Mouse (Mus musculus) intestine, embryonic 16.5 days (tissue): ENCODE results near the gene Dapk3. TPM values are rescaled to one million over a fixed set of nuclear protein-coding genes. Genes with fewer than 3 reads are reported as not detected.
A peak's percentile ranks its signal among the peaks of the same experiment; 100 is the strongest.
"Not testable (repeated sequence)": the region's sequence is repeated elsewhere in the genome, so short reads cannot be mapped to it uniquely, and the experiment has no call there.

Source experiments
- ATAC-seq: fragments of 200-750 bp; cut with Nextera tagmentation; 2 replicates; pipeline ENCODE4 v1.8.0; 2017; ENCODE audit warnings: moderate TSS enrichment, moderate library complexity
- H3K27ac ChIP-seq: fragments of 300-500 bp; sonication (generic); 2 replicates; pipeline ENCODE4 v1.5.1; 2014; ENCODE audit warnings: mild to moderate bottlenecking, low read length
- H3K27me3 ChIP-seq: fragments of 300-500 bp; sonication (generic); replicated peaks from 2 replicates; pipeline ENCODE4 v1.6.1; 2014; ENCODE audit warnings: low read length, control low read depth, mixed read lengths; ENCODE audit not compliant: control insufficient read depth, insufficient read depth
- H3K36me3 ChIP-seq: fragments of 300-500 bp; sonication (generic); 2 replicates; pipeline ENCODE4 v1.6.1; 2014; ENCODE audit warnings: low read length, control low read depth; ENCODE audit not compliant: control insufficient read depth, insufficient read depth
- H3K4me1 ChIP-seq: fragments of 300-500 bp; sonication (generic); 2 replicates; pipeline ENCODE4 v1.6.1; 2014; ENCODE audit warnings: low read length, control low read depth, mixed read lengths; ENCODE audit not compliant: control insufficient read depth, insufficient read depth
- H3K4me2 ChIP-seq: fragments of 300-500 bp; sonication (generic); 2 replicates; pipeline ENCODE4 v1.6.1; 2014; ENCODE audit warnings: low read depth, low read length, control low read depth
- H3K4me3 ChIP-seq: fragments of 300-500 bp; sonication (generic); 2 replicates; pipeline ENCODE4 v1.5.1; 2014; ENCODE audit warnings: mild to moderate bottlenecking, low read length
- H3K9ac ChIP-seq: fragments of 300-500 bp; sonication (generic); 2 replicates; pipeline ENCODE4 v1.6.1; 2014; ENCODE audit warnings: low read depth, low read length
- H3K9me3 ChIP-seq: fragments of 300-500 bp; sonication (generic); 2 replicates; pipeline ENCODE4 v1.6.1; 2016; ENCODE audit warnings: low read length, control low read depth; ENCODE audit not compliant: control insufficient read depth
- WGBS: fragments of 180-500 bp; shearing (Covaris S2); extraction: QIAGEN DNeasy Blood & Tissue Kit; methylation state at CpG from one replicate; pipeline ENCODE4 v1.1.7; 2014; 5-methylcytosine and 5-hydroxymethylcytosine counted together
- polyA plus RNA-seq: library from polyadenylated mRNA; unstranded; fragments of >200 nt; fragmentation: Nextera tagmentation; extraction: Ambion mirVana; gene quantifications from 2 replicates; pipeline ENCODE4 v1.2.1, GENCODE M21; 2015

Gene Dapk3
- polyA plus RNA-seq, 1 experiment from 2014 or later: 15.4 TPM

DNA sequence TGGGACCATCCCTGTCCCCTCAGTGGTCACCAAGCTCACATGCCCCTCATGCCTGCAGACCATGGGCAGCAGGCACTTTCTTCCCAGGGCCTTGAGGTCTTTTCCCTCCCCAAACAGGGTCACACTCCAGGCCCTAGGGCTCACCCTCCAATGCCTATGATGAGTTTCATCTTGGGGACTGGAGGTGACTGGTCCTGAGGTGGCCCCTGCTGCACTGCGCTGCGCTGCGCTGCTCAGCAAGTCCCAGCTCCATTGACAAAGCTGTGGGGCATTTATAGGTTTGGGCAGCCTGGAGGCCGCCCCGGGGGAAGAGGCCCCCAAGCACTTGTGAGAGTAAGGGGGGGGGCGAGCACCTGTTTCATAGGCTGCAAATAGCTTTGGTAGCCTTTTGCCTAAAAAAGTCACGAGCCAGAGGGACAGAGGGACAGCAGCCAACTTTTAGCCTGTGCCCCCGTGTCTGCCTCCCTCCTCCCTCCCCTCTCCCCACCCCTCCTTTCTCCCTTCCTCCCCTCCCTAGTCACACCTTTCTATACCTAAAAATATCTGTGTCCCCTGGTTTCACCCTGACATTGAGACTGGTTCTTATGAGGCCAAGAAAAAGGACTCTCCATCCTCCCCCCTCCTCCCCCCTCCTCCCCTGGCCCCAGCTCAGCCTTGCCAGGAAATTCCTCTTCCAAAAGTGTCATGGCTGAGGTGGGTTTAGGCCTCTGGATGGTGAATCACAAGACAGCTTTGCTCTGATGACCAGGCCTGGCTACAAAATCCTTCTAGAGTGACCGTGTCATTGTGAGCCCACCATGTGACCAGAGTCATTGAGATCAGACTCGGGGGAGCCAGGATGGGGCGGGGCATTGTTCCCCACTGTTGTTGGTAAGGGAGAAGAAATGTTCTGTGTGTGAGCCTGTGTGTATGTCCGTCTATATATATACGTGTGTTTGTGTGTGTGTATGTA is 19.3 kb downstream of the Dapk3 start, which contains the start of gene Nmrk2:
TSS of gene Nmrk2 (minus strand) at position 245 of the 952 bp plus-strand sequence.
- no peak within 1 kb of the TSS for H3K9ac ChIP-seq
- no peak within 1 kb of the TSS for H3K4me3 ChIP-seq
- no peaks in the 10 kb centered on the region for H3K36me3 ChIP-seq
- H3K4me1 ChIP-seq: peaks cover 5% of the 10 kb centered on the region
- H3K27me3 ChIP-seq: no peaks in the 10 kb centered on the region
- no peak within 1 kb of the TSS for H3K27ac ChIP-seq
- H3K9me3 ChIP-seq: no peaks in the 10 kb centered on the region
- no peak for ATAC-seq
- 58% methylated on average over 13 of the region's 13 CpGs for WGBS
- H3K4me2 ChIP-seq: no peak within 1 kb of the TSS

DNA sequence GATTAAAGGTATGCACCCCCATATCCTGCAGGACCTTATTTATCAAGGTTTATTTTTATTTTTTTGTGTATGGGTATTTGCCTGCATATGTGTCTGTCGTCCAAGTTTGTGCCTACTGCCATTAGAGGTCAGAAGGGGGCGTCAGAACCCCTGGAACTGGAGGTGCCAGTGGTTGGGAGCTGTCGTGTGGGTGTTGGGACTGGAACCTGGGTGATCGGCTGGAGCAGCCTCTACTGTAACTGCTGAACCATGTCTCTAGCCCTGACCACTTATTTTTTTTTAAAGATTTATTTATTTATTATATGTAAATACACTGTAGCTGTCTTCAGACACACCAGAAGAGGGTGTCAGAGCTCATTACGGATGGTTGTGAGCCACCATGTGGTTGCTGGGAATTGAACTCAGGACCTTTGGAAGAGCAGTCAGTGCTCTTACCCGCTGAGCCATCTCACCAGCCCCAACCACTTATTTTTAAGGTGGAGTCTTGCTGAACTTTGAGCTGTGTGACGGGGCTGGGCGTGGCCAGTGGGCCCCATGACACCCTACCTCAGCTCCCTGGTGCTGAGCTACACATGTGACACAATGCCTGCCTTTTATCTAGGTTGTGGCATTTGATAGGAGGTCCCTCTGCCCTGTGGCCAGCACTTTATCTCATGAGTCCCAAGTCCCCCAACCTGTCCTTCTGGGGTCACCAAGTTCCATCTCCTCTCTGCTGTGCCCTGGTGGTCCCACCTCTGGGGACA is 20.3 kb downstream of the Dapk3 start:
- peak overlapping the region; percentile 68; the same call in 1 of the 2 replicates for H3K27ac ChIP-seq
- H3K4me1 ChIP-seq: peaks cover 5% of the 10 kb centered on the region
- no peaks in the 10 kb centered on the region for H3K27me3 ChIP-seq
- H3K9me3 ChIP-seq: no peaks in the 10 kb centered on the region
- H3K36me3 ChIP-seq: no peaks in the 10 kb centered on the region
- ATAC-seq: peak; percentile 94
- H3K9ac ChIP-seq: no peak overlapping the region
- WGBS: 56% methylated on average over 8 of the region's 8 CpGs
- no peak overlapping the region for H3K4me3 ChIP-seq
- no peak overlapping the region for H3K4me2 ChIP-seq

DNA sequence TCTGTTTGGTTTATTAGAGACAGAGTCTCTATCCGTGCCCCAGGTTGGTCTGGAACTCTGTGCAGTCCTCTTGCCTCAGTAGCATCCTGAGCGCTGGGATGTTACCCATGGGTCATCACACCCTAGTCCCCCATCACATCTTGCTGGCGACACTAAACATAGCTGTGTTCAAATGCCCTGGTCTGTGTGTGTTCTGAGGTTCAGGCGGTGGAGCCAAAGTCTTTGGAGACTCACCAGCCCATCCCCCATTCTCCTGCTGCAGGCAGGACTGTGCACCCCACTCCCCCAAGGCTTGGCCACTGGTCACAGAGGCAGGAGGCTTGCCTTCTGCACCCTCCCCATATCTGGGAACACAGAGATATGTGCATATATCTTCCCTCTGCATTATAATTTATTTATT is 21.3 kb downstream of the Dapk3 start:
- 77% methylated on average over 4 of the region's 4 CpGs for WGBS
- Histone ChIP-seq H3K9ac (no peak overlapping the region), H3K36me3 (no peaks in the 10 kb centered on the region), H3K27ac (no peak overlapping the region), H3K27me3 (no peaks in the 10 kb centered on the region), H3K4me2 (no peak overlapping the region), H3K4me1 (peaks cover 5% of the 10 kb centered on the region), H3K9me3 (no peaks in the 10 kb centered on the region), H3K4me3 (no peak overlapping the region)
- no peak for ATAC-seq

DNA sequence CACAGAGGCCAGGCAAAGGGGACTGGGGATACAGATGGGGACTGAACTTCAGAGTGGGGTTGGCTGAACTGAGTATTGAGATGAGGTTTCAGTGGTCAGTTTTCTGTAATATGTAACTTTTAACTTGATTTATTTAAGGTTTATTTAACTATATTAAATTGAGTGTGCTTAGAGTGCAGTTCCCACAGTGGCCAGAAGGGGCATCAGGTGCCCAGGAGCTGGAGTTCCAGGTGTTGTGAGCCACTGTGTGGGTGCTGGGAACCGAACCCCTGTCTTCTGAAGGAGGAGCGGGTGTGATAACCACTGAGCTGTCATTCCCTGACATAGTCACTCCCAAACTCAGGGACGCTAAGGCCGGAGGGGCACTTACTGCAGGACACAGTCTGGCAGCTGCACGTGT is 27.3 kb downstream of the Dapk3 start:
- no peak for ATAC-seq
- Histone ChIP-seq H3K4me1 (no peaks in the 10 kb centered on the region), H3K4me3 (no peak overlapping the region), H3K27ac (no peak overlapping the region), H3K4me2 (no peak overlapping the region), H3K27me3 (no peaks in the 10 kb centered on the region), H3K36me3 (no peaks in the 10 kb centered on the region), H3K9ac (no peak overlapping the region), H3K9me3 (no peaks in the 10 kb centered on the region)
- WGBS: 93% methylated on average over 5 of the region's 5 CpGs

DNA sequence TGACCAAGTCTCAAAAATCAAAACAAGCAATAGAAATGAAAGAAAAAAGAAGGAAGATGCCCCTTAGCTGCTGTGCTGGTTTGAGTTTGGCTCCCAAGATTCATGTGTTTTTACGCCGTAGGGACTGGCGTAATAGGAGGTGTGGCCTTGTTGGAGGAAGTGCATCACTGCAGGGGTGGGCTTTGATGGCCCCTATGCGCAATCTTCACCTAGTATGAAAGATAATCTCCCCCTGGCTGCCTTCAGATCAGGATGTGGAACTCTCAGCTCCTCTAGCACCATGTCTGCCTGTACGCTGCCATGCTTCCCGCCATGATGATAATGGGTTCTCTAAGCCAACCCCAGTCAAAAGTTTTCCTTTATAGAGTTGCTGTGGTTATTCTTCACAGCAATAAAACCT is 33.5 kb downstream of the Dapk3 start:
- Histone ChIP-seq H3K4me1 (no peaks in the 10 kb centered on the region), H3K4me2 (no peak overlapping the region), H3K27ac (no peak overlapping the region), H3K9ac (no peak overlapping the region), H3K9me3 (no peaks in the 10 kb centered on the region), H3K4me3 (no peak overlapping the region), H3K27me3 (no peaks in the 10 kb centered on the region), H3K36me3 (no peaks in the 10 kb centered on the region)
- no peak for ATAC-seq
- 88% methylated on average over 6 of the region's 6 CpGs for WGBS

DNA sequence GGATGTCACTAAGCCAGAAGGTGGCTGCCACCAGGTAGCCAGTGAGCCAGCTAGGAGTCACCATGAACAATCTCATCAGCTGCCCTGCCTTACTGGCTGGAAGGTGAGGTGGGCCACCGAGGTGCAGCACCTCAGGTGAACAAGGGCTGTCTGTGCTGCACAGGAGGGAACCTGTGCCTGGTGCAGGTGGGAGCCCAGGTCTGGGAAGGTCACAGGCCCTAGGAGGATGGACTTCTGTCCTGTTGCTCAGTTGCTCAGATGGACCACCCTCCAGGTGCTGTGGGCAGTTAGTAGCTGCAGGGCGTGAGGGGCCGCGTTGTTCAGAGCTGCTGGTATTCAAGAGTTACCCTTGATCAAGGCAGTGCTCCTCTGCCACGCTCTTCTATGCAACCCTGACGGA is 34.0 kb downstream of the Dapk3 start:
- Histone ChIP-seq H3K9ac (no peak overlapping the region), H3K9me3 (no peaks in the 10 kb centered on the region), H3K4me1 (no peaks in the 10 kb centered on the region; the same call in 1 of the 2 replicates), H3K4me2 (no peak overlapping the region), H3K4me3 (no peak overlapping the region), H3K27me3 (no peaks in the 10 kb centered on the region), H3K27ac (no peak overlapping the region), H3K36me3 (no peaks in the 10 kb centered on the region)
- 86% methylated on average over 6 of the region's 6 CpGs for WGBS
- no peak for ATAC-seq

DNA sequence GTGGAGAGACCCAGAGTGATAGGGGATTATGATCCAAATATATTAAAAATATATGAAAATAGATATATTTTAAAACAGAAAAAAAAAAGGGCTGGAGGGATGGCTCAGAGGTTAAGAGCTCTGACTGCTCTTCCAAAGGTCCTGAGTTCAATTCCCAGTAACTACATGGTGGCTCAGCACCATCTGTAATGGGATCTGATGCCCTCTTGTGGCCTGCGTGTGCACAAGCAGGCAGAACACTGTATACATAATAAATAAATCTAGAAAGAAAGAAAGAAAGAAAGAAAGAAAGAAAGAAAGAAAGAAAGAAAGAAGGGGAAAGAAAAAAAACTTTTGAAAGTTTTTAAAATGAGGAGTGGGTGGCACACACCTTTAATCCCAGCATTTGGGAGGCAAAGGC is 34.5 kb downstream of the Dapk3 start:
- not testable (repeated sequence) for H3K4me2 ChIP-seq, ATAC-seq, H3K36me3 ChIP-seq, H3K9me3 ChIP-seq, H3K27ac ChIP-seq, H3K27me3 ChIP-seq, H3K4me1 ChIP-seq, H3K9ac ChIP-seq, H3K4me3 ChIP-seq
- WGBS: 26% methylated on average over 1 of the region's 1 CpGs

DNA sequence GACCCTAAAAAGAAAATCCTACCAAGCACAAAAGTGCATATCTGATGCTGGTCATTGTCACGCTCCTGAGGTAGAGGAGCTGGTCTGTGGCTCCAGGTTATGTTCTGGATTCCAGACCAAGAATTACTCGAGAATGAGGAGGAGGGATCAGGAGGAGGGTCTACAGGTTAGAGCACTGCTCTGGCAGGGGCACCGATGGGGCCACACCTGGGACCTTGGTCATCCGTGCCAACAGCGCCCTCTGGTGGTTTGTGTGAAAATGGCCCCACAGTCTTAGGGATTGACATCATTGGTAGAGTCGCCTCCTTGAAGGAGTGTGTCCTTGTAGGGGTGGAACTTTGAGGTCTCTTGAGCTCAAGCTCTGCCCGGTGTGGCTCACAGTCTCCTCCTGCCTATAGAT is 35.2 kb downstream of the Dapk3 start:
- no peaks in the 10 kb centered on the region; the same call in 1 of the 2 replicates for H3K4me1 ChIP-seq
- H3K9ac ChIP-seq: no peak overlapping the region
- WGBS: 27% methylated on average over 7 of the region's 7 CpGs
- H3K27ac ChIP-seq: no peak overlapping the region
- no peak overlapping the region for H3K4me2 ChIP-seq
- H3K4me3 ChIP-seq: no peak overlapping the region
- no peaks in the 10 kb centered on the region for H3K27me3 ChIP-seq
- no peaks in the 10 kb centered on the region for H3K36me3 ChIP-seq
- ATAC-seq: peak; percentile 55
- no peaks in the 10 kb centered on the region for H3K9me3 ChIP-seq

DNA sequence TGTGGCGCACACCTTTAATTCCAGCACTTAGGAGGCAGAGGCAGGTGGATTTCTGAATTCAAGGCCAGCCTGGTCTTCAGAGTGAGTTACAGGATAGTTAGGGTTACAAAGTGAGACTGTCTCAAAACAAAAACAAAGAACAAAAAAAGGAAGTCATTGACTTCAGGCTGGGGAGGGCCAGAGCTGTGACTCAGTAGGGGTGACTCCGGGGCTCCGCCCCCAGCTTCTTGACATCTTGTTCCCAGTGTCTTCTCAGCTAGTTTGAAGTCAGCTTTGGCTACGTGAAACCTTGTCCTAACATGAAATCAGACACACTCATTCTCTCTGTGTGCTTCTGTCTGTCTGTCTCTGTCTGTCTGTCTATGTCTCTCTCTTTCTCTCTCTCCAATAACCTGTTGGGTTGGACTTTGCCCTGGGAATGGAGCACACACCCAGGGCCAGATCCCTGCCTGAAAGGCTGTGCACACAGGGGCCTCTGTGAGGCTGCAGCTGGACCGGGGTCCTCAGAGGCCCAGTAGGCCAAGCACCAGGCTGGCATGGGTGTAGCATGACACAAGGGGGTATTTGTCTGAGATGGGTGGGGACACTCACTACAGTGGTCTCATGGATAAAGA is 38.7 kb downstream of the Dapk3 start:
- H3K4me3 ChIP-seq: no peak overlapping the region
- peak; percentile 88 for ATAC-seq
- H3K9ac ChIP-seq: 0 out of 2 replicates have a peak overlapping the region, but pooled peaks have one; percentile 3
- H3K27ac ChIP-seq: peak overlapping the region; percentile 80
- H3K27me3 ChIP-seq: no peaks in the 10 kb centered on the region
- H3K36me3 ChIP-seq: no peaks in the 10 kb centered on the region
- no peaks in the 10 kb centered on the region; the same call in 1 of the 2 replicates for H3K4me1 ChIP-seq
- no peak overlapping the region; the same call in 1 of the 2 replicates for H3K4me2 ChIP-seq
- WGBS: 77% methylated on average over 5 of the region's 5 CpGs
- H3K9me3 ChIP-seq: no peaks in the 10 kb centered on the region
